Mouse (Mus musculus) forebrain, embryonic 11.5 days (tissue): ENCODE data around the gene Cd79b. TPM values are rescaled to one million over a fixed set of nuclear protein-coding genes. Genes with fewer than 3 reads are reported as not detected.

Source experiments
- ATAC-seq: fragments of 200-750 bp; cut with Nextera tagmentation; replicated peaks from 2 replicates; pipeline ENCODE4 v1.8.0; 2017; ENCODE audit warnings: moderate TSS enrichment; ENCODE audit not compliant: low FRiP score
- DNase-seq: peaks from one replicate; pipeline ENCODE4 v3.0.0-alpha.2; 2017; ENCODE audit warnings: low spot score
- H3K27ac ChIP-seq: fragments of 300-500 bp; sonication (generic); 2 replicates; pipeline ENCODE4 v1.5.1; 2014; ENCODE audit warnings: low read depth, low read length
- H3K27me3 ChIP-seq: fragments of 300-500 bp; sonication (generic); 2 replicates; pipeline ENCODE4 v1.6.1; 2014; ENCODE audit warnings: mild to moderate bottlenecking, low read length, mixed read lengths; ENCODE audit not compliant: control insufficient read depth, insufficient read depth
- H3K36me3 ChIP-seq: fragments of 300-500 bp; sonication (generic); 2 replicates; pipeline ENCODE4 v1.6.1; 2014; ENCODE audit warnings: mild to moderate bottlenecking, low read length, moderate library complexity, mixed read lengths; ENCODE audit not compliant: control insufficient read depth, insufficient read depth
- H3K4me1 ChIP-seq: fragments of 300-500 bp; sonication (generic); replicated peaks from 2 replicates; pipeline ENCODE4 v1.6.1; 2014; ENCODE audit warnings: low read length, mixed read lengths; ENCODE audit not compliant: control insufficient read depth, insufficient read depth
- H3K4me2 ChIP-seq: fragments of 300-500 bp; sonication (generic); 2 replicates; pipeline ENCODE4 v1.6.1; 2014; ENCODE audit warnings: low read depth, mild to moderate bottlenecking, low read length, moderate library complexity, mixed read lengths; ENCODE audit not compliant: severe bottlenecking
- H3K4me3 ChIP-seq: fragments of 300-500 bp; sonication (generic); 2 replicates; pipeline ENCODE4 v1.5.1; 2014; ENCODE audit warnings: low read depth, low read length
- H3K9ac ChIP-seq: fragments of 300-500 bp; sonication (generic); 2 replicates; pipeline ENCODE4 v1.6.1; 2014; ENCODE audit warnings: low read length
- H3K9me3 ChIP-seq: fragments of 300-500 bp; sonication (generic); 2 replicates; pipeline ENCODE4 v1.6.1; 2016; ENCODE audit warnings: low read length, mixed read lengths; ENCODE audit not compliant: control insufficient read depth
- WGBS: fragments of 180-500 bp; shearing (Covaris S2); extraction: QIAGEN DNeasy Blood & Tissue Kit; methylation state at CpG from one replicate; pipeline ENCODE4 v1.1.7; 2014; 5-methylcytosine and 5-hydroxymethylcytosine counted together
- polyA plus RNA-seq: library from polyadenylated mRNA; unstranded; fragments of >200 nt; fragmentation: Nextera tagmentation; extraction: Ambion mirVana; gene quantifications from 2 replicates; pipeline ENCODE4 v1.2.1, GENCODE M21; 2014

Gene Cd79b
- polyA plus RNA-seq, 1 experiment from 2014 or later = 0.79 TPM

GRCm38 (mm10) chr11:106274374-106274773, 40.2 kb downstream of the Cd79b start:
- 88% methylated on average over 1 of the region's 1 CpGs for WGBS
- no peak overlapping the region for H3K9ac ChIP-seq
- no peak for ATAC-seq
- no peaks in the 10 kb centered on the region for H3K9me3 ChIP-seq
- DNase-seq = no peak
- no peak overlapping the region for H3K4me2 ChIP-seq
- H3K27ac ChIP-seq = no peak overlapping the region
- H3K36me3 ChIP-seq = no peaks in the 10 kb centered on the region
- H3K4me1 ChIP-seq = peaks cover 4% of the 10 kb centered on the region; the same call in 1 of the 2 replicates
- H3K27me3 ChIP-seq = no peaks in the 10 kb centered on the region; the same call in 1 of the 2 replicates
- H3K4me3 ChIP-seq = no peak overlapping the region

DNA sequence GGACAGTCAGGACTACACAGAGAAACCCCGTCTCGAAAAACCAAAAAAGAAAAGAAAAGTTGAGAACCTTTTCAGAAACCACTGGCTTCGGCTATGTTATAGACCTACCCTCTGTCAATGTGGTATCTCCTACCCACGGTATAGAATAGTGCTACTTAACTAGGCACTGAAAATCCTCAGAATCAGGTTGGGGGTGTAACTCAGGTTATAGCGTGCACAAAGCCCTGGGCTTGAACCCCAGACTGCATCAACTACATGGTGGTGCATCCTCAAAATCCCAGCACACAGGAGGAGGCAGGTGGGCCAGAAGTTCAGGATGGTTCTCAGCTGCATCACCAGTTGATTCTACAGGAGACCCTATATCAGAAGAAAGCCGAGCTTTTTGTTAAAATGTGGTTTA, 40.8 kb downstream of the Cd79b start:
- no peaks in the 10 kb centered on the region for H3K9me3 ChIP-seq
- H3K27ac ChIP-seq = no peak overlapping the region
- 93% methylated on average over 6 of the region's 6 CpGs for WGBS
- DNase-seq (no peak), ATAC-seq (no peak)
- H3K27me3 ChIP-seq = no peaks in the 10 kb centered on the region; the same call in 1 of the 2 replicates
- H3K36me3 ChIP-seq = no peaks in the 10 kb centered on the region
- H3K4me1 ChIP-seq = peaks cover 6% of the 10 kb centered on the region; the same call in 1 of the 2 replicates
- no peak overlapping the region for H3K9ac ChIP-seq
- H3K4me2 ChIP-seq = peak overlapping the region; percentile 59; the same call in 1 of the 2 replicates
- H3K4me3 ChIP-seq = 0 out of 2 replicates have a peak overlapping the region, but pooled peaks have one; percentile 96

DNA sequence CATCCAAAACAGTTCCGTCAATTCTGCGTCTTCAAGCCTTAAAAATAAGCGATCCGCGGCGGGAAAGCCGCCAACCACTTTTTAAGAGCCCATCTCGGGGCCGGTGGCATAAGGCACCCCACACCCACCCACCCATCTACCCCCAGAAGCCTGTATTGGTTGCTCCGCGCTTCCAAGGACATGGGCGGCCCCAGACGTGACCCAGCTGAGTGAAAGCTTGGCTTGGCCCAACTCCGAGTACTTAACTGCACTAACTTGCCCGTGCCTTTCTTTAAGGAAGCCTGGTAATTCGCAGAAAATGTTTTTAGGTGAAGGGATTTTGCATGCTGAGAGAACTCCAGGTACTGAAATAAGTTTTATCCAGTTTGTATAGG, 41.3 kb downstream of the Cd79b start:
- 20% methylated on average over 16 of the region's 16 CpGs for WGBS
- ATAC-seq = peak; percentile 35
- Histone ChIP-seq H3K9ac (peak overlapping the region; percentile 52), H3K36me3 (no peaks in the 10 kb centered on the region), H3K27ac (peak overlapping the region; percentile 71; the same call in 1 of the 2 replicates), H3K4me2 (peak overlapping the region; percentile 59), H3K4me3 (peak overlapping the region; percentile 96), H3K27me3 (no peaks in the 10 kb centered on the region; the same call in 1 of the 2 replicates), H3K4me1 (peaks cover 8% of the 10 kb centered on the region), H3K9me3 (no peaks in the 10 kb centered on the region)
- DNase-seq = no peak

DNA sequence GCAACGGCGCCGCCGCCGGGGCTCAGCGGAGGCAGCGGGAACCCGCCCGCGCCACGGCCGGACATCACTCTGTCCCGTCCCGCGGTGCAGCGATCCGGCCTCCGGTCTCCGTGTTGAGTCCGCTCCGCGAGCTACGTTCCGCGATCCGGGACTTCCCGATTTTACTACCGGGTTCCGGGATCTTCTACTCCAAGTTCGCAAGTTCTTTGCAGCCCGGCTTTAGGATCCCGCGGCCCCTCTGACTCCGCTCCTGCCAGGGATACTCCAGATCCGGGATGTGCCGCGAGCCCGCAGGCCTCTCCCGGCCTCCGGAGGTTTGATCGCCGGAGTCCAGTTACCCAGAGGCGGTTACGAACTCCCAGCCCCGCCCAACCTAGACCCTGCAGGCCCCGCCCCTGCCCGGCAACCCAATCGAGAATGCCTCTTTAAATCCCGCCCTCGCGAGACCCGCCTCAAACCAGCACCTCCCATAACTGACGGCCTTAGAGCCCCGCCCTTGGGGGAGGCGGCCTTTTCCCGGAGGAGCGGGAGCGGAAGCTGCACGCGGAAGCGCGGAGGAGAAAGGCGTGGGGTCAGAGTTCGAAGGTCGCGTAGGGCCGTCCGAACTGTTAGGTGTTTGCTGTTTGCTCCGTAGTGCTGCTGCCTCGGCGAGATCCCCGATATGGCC, 41.8 kb downstream of the Cd79b start, which contains the start of gene Smarcd2:
Gene Smarcd2, minus strand, starts transcription at position 329 of the 667 bp plus-strand sequence.
- DNase-seq (peak; percentile 100), ATAC-seq (peak; percentile 95)
- Histone ChIP-seq H3K4me1 (peaks cover 9% of the 10 kb centered on the region), H3K36me3 (no peaks in the 10 kb centered on the region), H3K27ac (peak within 1 kb of the TSS; percentile 78), H3K27me3 (no peaks in the 10 kb centered on the region; the same call in 1 of the 2 replicates), H3K4me3 (peak within 1 kb of the TSS; percentile 96), H3K9ac (peak within 1 kb of the TSS; percentile 94), H3K9me3 (no peaks in the 10 kb centered on the region), H3K4me2 (peak within 1 kb of the TSS; percentile 59)
- WGBS = under 1% methylated on average over 72 of the region's 72 CpGs

DNA sequence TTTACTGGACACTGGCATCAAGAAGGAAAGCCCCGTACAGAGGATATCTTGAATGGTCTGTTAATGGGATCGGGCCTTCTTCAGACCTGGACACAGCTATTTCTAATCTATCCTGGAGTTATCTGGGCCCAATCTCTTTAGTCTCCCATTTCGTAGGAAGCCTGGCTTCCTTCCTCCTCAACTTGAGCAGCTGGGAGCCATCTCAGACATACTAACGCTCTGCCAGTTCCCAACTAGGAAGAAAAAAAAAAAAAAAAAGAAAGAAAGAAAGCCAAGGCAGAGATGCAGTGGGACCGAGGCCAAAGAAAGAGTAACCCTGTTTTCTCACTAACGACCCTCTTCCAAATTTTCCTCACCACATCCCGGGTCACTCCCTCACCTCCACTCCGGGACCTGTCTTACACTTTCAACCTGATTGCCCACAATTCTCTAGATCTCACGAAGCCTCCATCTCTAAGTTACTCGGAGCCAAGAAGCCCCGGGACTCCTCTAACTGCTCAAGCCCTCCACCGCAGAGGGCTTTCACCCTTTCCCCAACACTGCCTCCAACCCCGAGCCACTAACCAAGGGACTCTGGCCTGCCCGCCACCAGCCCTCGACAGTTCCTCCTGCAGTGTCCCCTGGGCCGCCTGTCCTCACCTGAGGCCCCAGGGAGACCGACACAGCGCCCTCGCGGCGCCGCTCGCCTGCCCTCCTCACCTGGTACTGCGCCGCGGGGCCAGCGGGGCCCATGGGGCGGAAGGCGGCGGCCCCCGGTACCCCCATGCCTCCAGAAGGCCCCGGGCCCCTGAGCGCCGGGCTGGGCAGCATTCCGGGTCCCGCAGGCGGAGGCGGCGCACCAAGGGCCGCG, 42.5 kb downstream of the Cd79b start:
- 3% methylated on average over 41 of the region's 41 CpGs for WGBS
- Histone ChIP-seq H3K36me3 (no peaks in the 10 kb centered on the region; the same call in 1 of the 2 replicates), H3K9me3 (no peaks in the 10 kb centered on the region), H3K27me3 (no peaks in the 10 kb centered on the region; the same call in 1 of the 2 replicates), H3K9ac (peak overlapping the region; percentile 94), H3K4me1 (peaks cover 9% of the 10 kb centered on the region), H3K27ac (peak overlapping the region; percentile 78), H3K4me2 (peak overlapping the region; percentile 59), H3K4me3 (peak overlapping the region; percentile 96)
- ATAC-seq = no peak; the same call in 1 of the 2 replicates
- DNase-seq = peak; percentile 75

DNA sequence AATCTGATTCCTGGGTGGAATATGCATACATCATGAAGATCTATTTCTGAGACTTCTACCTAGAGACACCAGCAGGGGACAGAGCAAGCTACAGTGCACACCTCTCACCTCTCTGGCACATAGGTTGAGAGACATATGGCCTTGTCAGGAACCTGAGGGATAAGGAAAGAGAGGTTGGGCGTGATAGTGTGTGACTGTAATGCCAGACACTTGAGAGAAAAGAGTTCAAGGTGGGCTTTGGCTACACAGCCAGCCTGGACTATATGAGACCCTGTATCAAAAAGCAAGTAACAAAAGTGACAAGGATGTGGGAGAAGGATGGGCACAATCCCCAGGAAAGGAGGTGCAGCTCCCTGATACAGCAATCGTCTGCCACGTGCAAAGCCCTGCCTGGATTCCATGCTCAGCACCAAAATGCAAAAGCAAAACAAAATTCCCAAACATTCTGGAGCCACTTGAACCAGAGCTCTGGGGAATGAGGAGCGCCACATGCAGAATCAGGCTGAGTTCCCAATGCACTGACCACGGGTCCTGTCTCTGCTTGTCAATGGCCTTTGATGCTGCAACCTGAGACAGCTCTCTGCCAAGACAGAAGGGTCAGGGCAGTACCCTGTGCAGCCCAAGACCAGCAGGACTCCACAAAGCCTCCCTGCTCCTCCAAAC, 43.3 kb downstream of the Cd79b start:
- no peaks in the 10 kb centered on the region; the same call in 1 of the 2 replicates for H3K36me3 ChIP-seq
- H3K9ac ChIP-seq = peak overlapping the region; percentile 94
- no peak for DNase-seq
- H3K4me1 ChIP-seq = peaks cover 9% of the 10 kb centered on the region
- H3K4me3 ChIP-seq = peak overlapping the region; percentile 96
- ATAC-seq = no peak
- no peaks in the 10 kb centered on the region for H3K9me3 ChIP-seq
- H3K4me2 ChIP-seq = peak overlapping the region; percentile 59
- WGBS = 58% methylated on average over 5 of the region's 5 CpGs
- H3K27me3 ChIP-seq = no peaks in the 10 kb centered on the region
- no peak overlapping the region for H3K27ac ChIP-seq

DNA sequence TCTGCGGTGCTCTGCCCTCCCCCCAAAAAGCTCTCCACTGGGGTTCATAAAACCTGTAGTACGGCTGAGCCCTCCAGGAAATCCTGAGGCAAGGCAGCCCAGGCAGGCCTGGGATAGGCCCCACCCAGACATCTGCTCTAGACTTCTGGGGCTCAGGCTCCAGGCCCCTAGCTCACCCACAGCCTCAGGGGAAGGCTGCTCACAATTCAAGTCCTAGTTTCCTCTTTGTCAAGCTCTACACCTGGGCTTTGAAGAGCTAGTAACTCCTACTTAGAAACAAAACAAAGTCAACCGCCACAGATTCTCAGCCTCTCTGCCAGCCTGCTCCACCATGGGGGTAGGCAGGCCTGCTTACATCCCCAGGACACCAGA, 45.5 kb downstream of the Cd79b start:
- Histone ChIP-seq H3K4me1 (peaks cover 9% of the 10 kb centered on the region), H3K4me2 (no peak overlapping the region), H3K4me3 (no peak overlapping the region), H3K36me3 (peaks cover 12% of the 10 kb centered on the region; the same call in 1 of the 2 replicates), H3K27ac (peak overlapping the region; percentile 53), H3K27me3 (no peaks in the 10 kb centered on the region), H3K9ac (peak overlapping the region; percentile 23; the same call in 1 of the 2 replicates), H3K9me3 (no peaks in the 10 kb centered on the region)
- 83% methylated on average over 3 of the region's 3 CpGs for WGBS
- DNase-seq (no peak), ATAC-seq (no peak)
